Mouse (Mus musculus) heart, postnatal 14 days (tissue): ENCODE results near the gene Odf3b. TPM values are rescaled to one million over a fixed set of nuclear protein-coding genes. Genes with fewer than 3 reads are reported as not detected.

Experiments used
- DNase-seq, 2 experiments: peaks; one replicate each; pipeline ENCODE4 v3.0.0; 2021 to 2022
- intact Hi-C: fragments of 180-260 bp; cut with DNase I; formaldehyde crosslinking; loops from one replicate; pipeline ENCODE4 v1.15.1; 2025
- long read RNA-seq, 2 experiments: library from polyadenylated mRNA; stranded (forward); transcript quantifications; one replicate each; pipeline ENCODE4 v2.0.0; 2021
- total RNA-seq, 2 experiments: library from RNA; stranded (reverse); gene quantifications; 2 replicates each; pipeline ENCODE4 v1.2.3; 2021

Gene Odf3b
- total RNA-seq, result 1 to 10 TPM in 1 of 2 experiments, under 1 TPM in 1; 0.76 to 1.6 TPM
- long read RNA-seq, experiment 1, partial matches to known transcripts, result 0 of 1 reads
- long read RNA-seq, experiment 1, other reads (novel, unspliced or antisense), result 0 of 1 reads
- long read RNA-seq, experiment 2, result 0 reads

- peak; percentile 48 to 52 for DNase-seq
- intact Hi-C loops, result loop anchor here (2.0 to 5.0 kb wide), 2 partner anchors 50 to 88 kb away; partner anchors contain the start of genes C730034F03Rik, Chkb and Gm44502
These were observed at the start of gene Odf3b for GRCm38 (mm10) chr15:89378831-89379401. TSS of gene Odf3b (minus strand) at chr15:89379282.

GRCm38 (mm10) chr15:89428136-89428790 lies 49.2 kb upstream of the Odf3b start:
- intact Hi-C loops, result loop anchor here (2.0 kb wide), 1 partner anchor 49 kb away; the partner anchor contains the start of gene Odf3b

GRCm38 (mm10) chr15:89426716-89427115 lies 47.6 kb upstream of the Odf3b start:
- intact Hi-C loops, result no loop called here
- DNase-seq, result peak; percentile 53 to 67

More at GRCm38 (mm10) chr15:89428136-89428790, 49.2 kb upstream of the Odf3b start:
- DNase-seq, result no peak

- intact Hi-C loops, result no loop called here
- DNase-seq, result peak; percentile 66 to 68
These were observed 46.6 kb upstream of the Odf3b start, which contains the start of gene Cpt1b for GRCm38 (mm10) chr15:89425711-89426121. TSS of gene Cpt1b (minus strand) at chr15:89425863.

- DNase-seq, result no peak
- intact Hi-C loops, result no loop called here
These were observed 45.5 kb upstream of the Odf3b start for GRCm38 (mm10) chr15:89424621-89425020.

- intact Hi-C loops, result no loop called here
- no peak for DNase-seq
These were observed 42.9 kb upstream of the Odf3b start for GRCm38 (mm10) chr15:89421938-89422337.

- intact Hi-C loops, result no loop called here
- DNase-seq, result no peak
These were observed 36.2 kb upstream of the Odf3b start for GRCm38 (mm10) chr15:89415282-89415681.

- intact Hi-C loops, result no loop called here
- DNase-seq, result no peak
These were observed 31.0 kb upstream of the Odf3b start, which contains the start of gene Syce3 for GRCm38 (mm10) chr15:89410118-89410517. TSS of gene Syce3 (minus strand) at chr15:89410503.

GRCm38 (mm10) chr15:89406691-89407090 lies 27.6 kb upstream of the Odf3b start:
- intact Hi-C loops, result no loop called here

GRCm38 (mm10) chr15:89404831-89405623 lies 25.9 kb upstream of the Odf3b start:
- intact Hi-C loops, result no loop called here
- no peak for DNase-seq

More at GRCm38 (mm10) chr15:89406691-89407090, 27.6 kb upstream of the Odf3b start:
- no peak for DNase-seq

- DNase-seq, result no peak
- intact Hi-C loops, result no loop called here
These were observed 23.4 kb upstream of the Odf3b start for GRCm38 (mm10) chr15:89402471-89402870.

- DNase-seq, result no peak
- intact Hi-C loops, result no loop called here
These were observed 20.6 kb upstream of the Odf3b start for GRCm38 (mm10) chr15:89399716-89400115.

GRCm38 (mm10) chr15:89398146-89398545 lies 19.1 kb upstream of the Odf3b start:
- DNase-seq, result no peak
- intact Hi-C loops, result no loop called here

GRCm38 (mm10) chr15:89396883-89397282 lies 17.8 kb upstream of the Odf3b start:
- intact Hi-C loops, result no loop called here
- no peak for DNase-seq

GRCm38 (mm10) chr15:89390081-89390480 lies 11.0 kb upstream of the Odf3b start:
- DNase-seq, result no peak
- intact Hi-C loops, result no loop called here

GRCm38 (mm10) chr15:89387127-89387526 lies 8.0 kb upstream of the Odf3b start:
- DNase-seq, result no peak
- intact Hi-C loops, result no loop called here

GRCm38 (mm10) chr15:89384617-89385016 lies 5.5 kb upstream of the Odf3b start, which contains the start of gene Klhdc7b:
TSS of gene Klhdc7b (plus strand) at chr15:89384917.
- DNase-seq, result no peak
- intact Hi-C loops, result no loop called here

GRCm38 (mm10) chr15:89379429-89379828 lies 347 bp upstream of the Odf3b start:
- peak; percentile 37 to 42 for DNase-seq
- intact Hi-C loops, result loop anchor here (2.0 to 5.0 kb wide), 2 partner anchors 49 to 88 kb away; partner anchors contain the start of genes C730034F03Rik, Chkb and Gm44502

GRCm38 (mm10) chr15:89377938-89378828 lies 899 bp downstream of the Odf3b start:
- DNase-seq, result no peak
- intact Hi-C loops, result loop anchor here (2.0 to 5.0 kb wide), 2 partner anchors 51 to 89 kb away; partner anchors contain the start of genes C730034F03Rik, Chkb and Gm44502
